Mouse (Mus musculus) hindbrain, embryonic 10.5 days (tissue): ENCODE results near the gene Usmg5. TPM values are rescaled to one million over a fixed set of nuclear protein-coding genes. Genes with fewer than 3 reads are reported as not detected.

Experiments used
- DNase-seq: peaks from one replicate; pipeline ENCODE4 v3.0.0-alpha.2; 2017; ENCODE audit warnings: low spot score
- H3K27ac ChIP-seq: fragments of 300-500 bp; sonication (generic); 2 replicates; pipeline ENCODE4 v1.5.1; 2016; ENCODE audit warnings: mild to moderate bottlenecking, moderate library complexity
- H3K27me3 ChIP-seq: fragments of 300-500 bp; sonication (generic); 2 replicates; pipeline ENCODE4 v1.6.1; 2016; ENCODE audit warnings: mild to moderate bottlenecking; ENCODE audit not compliant: poor library complexity, insufficient read depth, severe bottlenecking
- H3K36me3 ChIP-seq: fragments of 300-500 bp; sonication (generic); 2 replicates; pipeline ENCODE4 v1.6.1; 2016; ENCODE audit warnings: mild to moderate bottlenecking, moderate library complexity
- H3K4me1 ChIP-seq: fragments of 300-500 bp; sonication (generic); replicated peaks from 2 replicates; pipeline ENCODE4 v1.6.1; 2016; ENCODE audit warnings: mild to moderate bottlenecking
- H3K4me3 ChIP-seq: fragments of 300-500 bp; sonication (generic); 2 replicates; pipeline ENCODE4 v1.5.1; 2016; ENCODE audit warnings: mild to moderate bottlenecking, moderate library complexity
- H3K9me3 ChIP-seq: fragments of 300-500 bp; sonication (generic); 2 replicates; pipeline ENCODE4 v1.6.1; 2016; ENCODE audit warnings: mild to moderate bottlenecking, moderate library complexity
- WGBS: fragments of 180-500 bp; shearing (Covaris S2); methylation state at CpG from one replicate; pipeline ENCODE4 v1.1.7; 2016; 5-methylcytosine and 5-hydroxymethylcytosine counted together
- polyA plus RNA-seq: library from polyadenylated mRNA; unstranded; fragments of >200 nt; fragmentation: Nextera tagmentation; extraction: Ambion mirVana; gene quantifications from 2 replicates; pipeline ENCODE4 v1.2.1, GENCODE M21; 2016

Usmg5 gene
- polyA plus RNA-seq, 1 experiment from 2014 or later: 1,298 TPM

DNA sequence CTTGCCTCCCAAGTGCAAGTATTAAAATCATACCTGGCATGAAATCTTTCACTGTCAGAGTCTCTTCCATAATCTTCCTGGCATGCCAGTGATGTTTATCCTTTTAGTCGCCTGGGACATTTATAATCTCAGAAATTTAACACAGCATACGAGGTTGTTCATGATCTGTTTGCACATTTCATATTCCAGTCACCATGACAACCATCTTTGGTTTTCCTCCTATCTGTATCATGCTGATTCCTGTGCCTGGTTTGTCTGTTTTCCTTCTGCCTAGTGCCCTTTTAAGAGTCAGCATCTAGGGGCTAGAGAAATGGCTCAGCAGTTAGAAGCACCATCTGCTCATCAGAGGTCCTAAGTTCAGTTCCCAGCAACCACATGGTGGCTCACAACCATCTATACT lies 28.2 kb upstream of the Usmg5 start:
- H3K4me3 ChIP-seq: no peak overlapping the region

DNA sequence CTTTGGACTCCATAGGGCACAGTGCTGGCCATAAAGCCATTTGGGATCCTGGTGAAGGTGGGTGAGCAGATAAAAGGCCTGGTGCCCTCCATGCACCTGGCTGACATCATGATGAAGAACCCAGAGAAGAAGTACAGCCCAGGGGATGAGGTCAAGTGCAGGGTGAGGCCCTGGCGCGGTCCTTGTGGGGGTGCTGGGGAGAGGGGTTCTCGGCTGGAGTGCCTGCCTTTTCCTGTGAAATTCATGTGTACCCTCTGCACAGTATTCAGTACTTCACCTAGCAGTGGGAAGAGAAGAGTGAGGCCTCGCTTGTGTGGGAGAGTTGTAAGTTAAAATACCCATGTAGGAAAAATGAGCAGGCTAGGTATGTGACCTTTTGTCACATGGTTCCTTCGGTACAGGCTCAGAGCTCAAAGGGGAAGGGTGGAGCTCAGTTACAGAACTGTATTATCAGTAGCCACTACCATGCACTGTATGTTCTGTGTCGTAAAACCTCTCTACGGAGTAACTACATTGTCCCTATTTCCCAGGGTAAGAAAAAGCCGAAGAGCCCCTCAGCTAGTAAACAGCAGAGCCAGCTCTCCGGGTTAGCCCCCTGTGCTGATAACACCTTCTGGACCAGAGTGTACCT lies 14.3 kb upstream of the Usmg5 start:
- Histone ChIP-seq H3K36me3 (peaks cover 100% of the 10 kb centered on the region), H3K4me3 (no peak overlapping the region), H3K4me1 (0 out of 2 replicates have a peak, but pooled peaks cover 7% of the 10 kb centered on the region), H3K27ac (no peak overlapping the region), H3K27me3 (no peaks in the 10 kb centered on the region), H3K9me3 (no peaks in the 10 kb centered on the region)
- DNase-seq: no peak
- 94% methylated on average over 9 of the region's 9 CpGs for WGBS

More for the DNA sequence above, 28.2 kb upstream of the Usmg5 start:
- Histone ChIP-seq H3K27me3 (no peaks in the 10 kb centered on the region), H3K4me1 (no peaks in the 10 kb centered on the region), H3K36me3 (peaks cover 86% of the 10 kb centered on the region), H3K27ac (no peak overlapping the region), H3K9me3 (no peaks in the 10 kb centered on the region)
- no peak for DNase-seq
- WGBS: 83% methylated on average over 2 of the region's 2 CpGs

DNA sequence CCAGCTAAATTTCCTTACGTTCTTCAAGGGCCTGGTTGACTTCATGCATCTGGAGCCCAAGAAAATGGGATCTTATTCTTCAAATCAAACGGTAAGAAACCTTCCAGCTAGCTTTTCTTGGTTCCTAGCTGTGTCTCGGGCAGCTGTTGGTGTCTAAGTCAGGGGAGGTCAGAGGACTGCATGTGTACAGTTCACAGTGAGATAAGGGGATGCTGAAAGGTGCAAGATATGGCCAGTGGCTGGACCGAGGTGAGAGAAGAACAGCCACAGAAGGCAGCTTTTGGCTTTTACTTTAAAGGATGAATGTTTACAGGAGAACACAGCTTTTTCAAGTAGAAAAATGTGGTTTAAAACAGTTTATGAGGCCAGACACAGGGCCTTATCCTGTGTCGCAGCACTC lies 10.6 kb upstream of the Usmg5 start:
- 91% methylated on average over 5 of the region's 5 CpGs for WGBS
- Histone ChIP-seq H3K9me3 (no peaks in the 10 kb centered on the region), H3K27ac (no peak overlapping the region), H3K4me1 (no peaks in the 10 kb centered on the region), H3K36me3 (peaks cover 100% of the 10 kb centered on the region), H3K27me3 (no peaks in the 10 kb centered on the region), H3K4me3 (no peak overlapping the region)
- DNase-seq: no peak

DNA sequence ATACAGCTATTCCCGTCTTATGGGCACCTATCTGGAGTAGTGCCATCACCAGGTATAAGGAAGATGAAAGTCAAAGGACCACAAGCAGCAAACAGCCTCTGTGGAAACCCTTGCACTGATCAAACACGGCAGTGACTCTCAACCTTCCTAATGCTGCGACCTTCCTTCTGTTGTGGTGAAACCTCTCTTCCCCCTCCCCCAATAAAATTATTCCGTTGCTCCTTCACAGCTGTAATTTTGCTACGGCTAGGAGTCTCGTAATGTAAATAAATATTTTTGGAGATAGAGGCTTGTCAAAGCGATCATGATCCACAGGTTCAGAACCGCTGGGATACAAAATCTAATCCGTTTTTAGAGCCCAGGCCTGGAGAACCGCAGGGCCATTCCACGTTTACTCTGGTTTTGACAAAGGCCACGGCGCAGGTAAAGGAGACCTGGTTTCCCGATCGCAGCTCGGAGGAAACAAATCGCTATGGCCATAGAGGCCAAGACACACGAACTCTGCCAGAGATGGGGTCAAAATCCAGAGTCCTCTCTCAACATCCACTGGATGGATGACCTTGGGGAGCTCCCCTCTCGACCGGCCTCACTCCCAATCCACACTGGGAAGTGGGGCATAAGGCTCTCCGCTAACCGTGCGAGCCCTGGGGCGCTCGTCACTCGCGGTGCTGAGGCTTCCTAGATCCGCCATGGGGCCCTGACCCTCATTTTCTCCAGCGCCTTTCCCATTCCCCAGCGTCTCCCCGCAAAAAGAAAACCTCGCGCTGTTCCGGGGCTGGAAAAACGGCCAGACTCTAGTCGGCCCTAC lies 525 bp downstream of the Usmg5 start:
- Histone ChIP-seq H3K4me1 (peaks cover 24% of the 10 kb centered on the region), H3K36me3 (peaks cover 59% of the 10 kb centered on the region), H3K9me3 (no peaks in the 10 kb centered on the region), H3K27ac (peak overlapping the region; percentile 93), H3K4me3 (peak overlapping the region; percentile 98), H3K27me3 (no peaks in the 10 kb centered on the region)
- 3% methylated on average over 36 of the region's 36 CpGs for WGBS
- no peak for DNase-seq

DNA sequence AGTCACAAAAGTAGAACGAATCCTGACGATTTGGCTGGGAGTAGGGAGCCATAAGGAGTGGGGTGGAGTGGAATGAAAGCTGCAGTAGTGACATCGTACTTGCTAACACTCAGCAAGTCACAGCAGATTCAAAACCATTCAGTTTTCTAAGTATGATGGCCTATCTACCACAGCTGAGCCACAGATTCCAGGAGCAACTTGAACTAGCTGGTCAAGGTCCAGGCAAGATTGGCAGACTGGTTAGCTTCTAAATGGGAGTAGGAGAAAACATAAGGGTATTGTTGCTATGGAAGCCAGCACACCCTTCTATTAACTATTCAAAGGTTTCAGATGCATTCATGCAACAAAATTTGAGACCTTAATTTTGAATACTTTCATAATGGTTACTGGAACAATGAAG lies 2.2 kb downstream of the Usmg5 start:
- H3K36me3 ChIP-seq: peaks cover 59% of the 10 kb centered on the region
- 92% methylated on average over 3 of the region's 3 CpGs for WGBS

DNA sequence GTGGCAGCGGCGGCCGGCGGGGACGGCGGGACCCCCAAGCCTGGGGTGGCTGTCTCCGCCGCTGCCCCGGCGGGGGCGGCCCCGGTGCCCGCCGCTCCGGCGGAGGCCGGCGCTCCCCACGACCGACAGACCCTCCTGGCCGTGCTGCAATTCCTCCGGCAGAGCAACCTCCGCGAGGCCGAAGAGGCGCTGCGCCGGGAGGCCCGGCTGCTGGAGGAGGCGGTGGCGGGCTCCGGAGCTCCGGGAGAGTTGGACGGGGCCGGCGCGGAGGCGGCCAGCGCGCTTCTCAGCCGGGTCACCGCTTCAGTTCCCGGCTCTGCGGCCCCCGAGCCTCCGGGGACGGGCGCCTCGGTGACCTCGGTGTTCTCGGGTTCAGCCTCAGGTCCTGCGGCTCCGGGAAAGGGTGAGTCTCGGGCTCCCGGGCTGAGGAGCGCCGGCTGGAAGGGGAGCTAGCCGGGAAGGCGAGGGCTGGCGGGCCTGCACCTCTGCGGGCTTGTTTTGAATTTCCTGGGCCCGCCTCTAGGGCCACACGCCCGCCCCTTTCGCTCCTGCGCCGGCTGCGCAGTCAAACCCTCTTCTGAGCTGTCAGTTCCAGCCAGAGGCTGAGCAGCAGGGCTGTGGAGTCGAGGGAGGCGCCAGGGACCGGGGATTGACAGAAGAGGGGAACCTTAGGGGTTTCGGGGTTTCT lies 22.4 kb downstream of the Usmg5 start:
- peak overlapping the region; percentile 96 for H3K27ac ChIP-seq
- DNase-seq: peak; percentile 87
- H3K9me3 ChIP-seq: no peaks in the 10 kb centered on the region
- peak overlapping the region; percentile 99 for H3K4me3 ChIP-seq
- WGBS: under 1% methylated on average over 72 of the region's 72 CpGs
- peaks cover 19% of the 10 kb centered on the region for H3K4me1 ChIP-seq
- no peaks in the 10 kb centered on the region for H3K27me3 ChIP-seq
- H3K36me3 ChIP-seq: peaks cover 25% of the 10 kb centered on the region

More for the DNA sequence above, 2.2 kb downstream of the Usmg5 start:
- H3K9me3 ChIP-seq: no peaks in the 10 kb centered on the region
- no peak overlapping the region for H3K4me3 ChIP-seq
- no peaks in the 10 kb centered on the region for H3K27me3 ChIP-seq
- H3K4me1 ChIP-seq: peaks cover 24% of the 10 kb centered on the region
- no peak overlapping the region for H3K27ac ChIP-seq
- no peak for DNase-seq

DNA sequence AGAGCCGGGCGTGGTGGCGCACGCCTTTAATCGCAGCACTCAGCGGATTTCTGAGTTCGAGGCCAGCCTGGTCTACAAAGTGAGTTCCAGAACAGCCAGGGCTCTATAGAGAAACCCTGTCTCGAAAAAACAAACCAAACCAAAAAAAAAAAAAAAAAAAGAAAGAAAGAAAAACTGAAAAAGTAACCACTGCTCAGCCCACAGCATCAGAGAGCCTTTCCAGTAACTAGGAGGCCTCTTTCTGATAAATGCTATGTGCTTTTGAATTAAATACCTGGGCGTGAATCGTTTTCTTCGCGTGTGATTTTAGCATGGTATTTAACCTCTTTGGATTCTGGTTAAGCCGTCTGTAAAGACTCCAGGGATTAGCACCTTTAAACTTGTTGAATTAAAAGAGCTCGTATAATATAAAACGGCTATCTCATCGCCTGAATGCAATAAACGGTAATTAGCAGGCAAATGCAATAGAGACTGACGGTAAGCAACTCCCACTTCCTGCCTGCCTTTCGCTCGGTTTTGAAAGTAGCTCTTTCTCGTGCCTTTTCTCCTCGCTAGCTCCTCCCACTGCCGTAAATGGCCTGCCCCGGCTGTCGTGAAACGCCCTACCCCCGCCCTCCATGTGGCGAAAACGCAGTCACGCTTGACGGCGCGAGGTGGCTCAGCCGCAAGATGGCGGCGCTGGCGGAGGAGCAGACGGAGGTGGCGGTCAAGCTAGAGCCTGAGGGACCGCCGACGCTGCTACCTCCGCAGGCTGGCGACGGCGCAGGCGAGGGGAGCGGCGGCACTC lies 23.2 kb downstream of the Usmg5 start, which contains the start of gene Taf5:
Taf5 (plus strand) TSS at position 651 of the 787 bp plus-strand sequence.
- WGBS: 11% methylated on average over 49 of the region's 49 CpGs
- Histone ChIP-seq H3K36me3 (peaks cover 17% of the 10 kb centered on the region), H3K27me3 (no peaks in the 10 kb centered on the region), H3K4me1 (peaks cover 19% of the 10 kb centered on the region), H3K27ac (peak within 1 kb of the TSS; percentile 96), H3K4me3 (peak within 1 kb of the TSS; percentile 99), H3K9me3 (no peaks in the 10 kb centered on the region)
- peak; percentile 98 for DNase-seq

DNA sequence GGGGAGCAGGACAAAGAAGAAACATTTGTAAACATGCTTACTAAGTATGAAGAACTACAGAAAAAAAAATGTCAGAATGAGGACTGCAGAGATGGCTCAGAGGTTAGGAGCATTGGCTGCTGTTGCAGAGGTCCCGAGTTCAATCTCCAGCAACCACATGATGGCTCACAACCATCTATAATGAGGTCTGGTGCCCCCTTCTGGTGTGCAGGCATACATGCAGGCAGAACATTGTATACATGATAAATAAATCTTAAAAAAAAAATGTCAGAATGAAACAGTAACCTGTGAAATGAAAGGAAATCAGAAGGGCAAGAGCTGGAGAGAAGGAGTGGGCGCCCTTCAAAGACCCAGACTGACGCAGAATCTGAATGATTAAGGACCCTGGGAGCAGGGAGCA lies 24.6 kb downstream of the Usmg5 start:
- Histone ChIP-seq H3K27ac (no peak overlapping the region), H3K4me1 (peaks cover 19% of the 10 kb centered on the region), H3K27me3 (no peaks in the 10 kb centered on the region), H3K4me3 (no peak overlapping the region), H3K9me3 (no peaks in the 10 kb centered on the region), H3K36me3 (peaks cover 3% of the 10 kb centered on the region)
- WGBS: 87% methylated on average over 3 of the region's 3 CpGs
- no peak for DNase-seq

DNA sequence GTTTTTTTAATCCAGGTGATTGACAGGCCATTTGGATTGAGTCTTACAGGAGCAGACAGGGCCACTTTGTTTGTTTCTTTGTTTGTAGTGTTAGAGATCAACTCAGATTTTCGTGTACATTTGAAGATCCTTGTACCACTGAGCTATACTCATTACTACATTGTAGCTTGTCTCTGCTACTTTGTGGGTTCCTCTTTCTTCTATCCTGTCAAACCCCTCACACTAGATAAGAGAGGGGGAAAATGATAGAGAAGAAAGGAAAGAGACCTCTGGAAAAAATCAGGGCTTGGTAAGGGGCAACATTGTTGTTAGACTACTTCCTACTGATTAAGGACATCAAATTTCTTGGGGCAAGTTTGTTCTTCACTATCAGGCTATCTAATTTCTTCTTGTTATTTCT lies 32.8 kb downstream of the Usmg5 start:
- Histone ChIP-seq H3K27ac (no peak overlapping the region), H3K4me3 (no peak overlapping the region), H3K27me3 (no peaks in the 10 kb centered on the region), H3K9me3 (no peaks in the 10 kb centered on the region), H3K36me3 (no peaks in the 10 kb centered on the region), H3K4me1 (no peaks in the 10 kb centered on the region)
- 73% methylated on average over 1 of the region's 1 CpGs for WGBS
- no peak for DNase-seq

DNA sequence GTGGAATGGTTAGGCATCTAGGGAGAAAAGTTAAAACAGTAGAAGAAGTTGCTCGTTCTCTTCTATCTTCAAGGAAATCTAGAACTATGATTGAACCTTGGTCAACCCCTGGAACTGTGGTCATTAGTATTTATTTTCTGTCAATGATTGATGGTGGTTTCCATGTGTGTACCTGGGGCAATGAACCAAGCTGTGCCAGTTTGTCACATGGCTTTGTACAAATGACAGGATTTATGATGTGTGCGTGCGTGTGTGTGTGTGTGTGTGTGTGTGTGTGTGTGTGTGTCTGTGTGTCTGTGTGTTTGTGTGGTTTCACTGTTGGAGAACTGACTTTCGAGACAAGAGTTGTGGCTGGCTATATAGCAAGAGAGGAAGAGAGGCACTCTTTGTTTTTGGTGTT lies 37.0 kb downstream of the Usmg5 start:
- 85% methylated on average over 4 of the region's 4 CpGs for WGBS
- no peaks in the 10 kb centered on the region; the same call in 1 of the 2 replicates for H3K36me3 ChIP-seq
- no peaks in the 10 kb centered on the region for H3K27me3 ChIP-seq
- H3K4me1 ChIP-seq: peaks cover 25% of the 10 kb centered on the region
- H3K9me3 ChIP-seq: no peaks in the 10 kb centered on the region
- no peak overlapping the region for H3K27ac ChIP-seq
- no peak overlapping the region for H3K4me3 ChIP-seq
- DNase-seq: no peak

DNA sequence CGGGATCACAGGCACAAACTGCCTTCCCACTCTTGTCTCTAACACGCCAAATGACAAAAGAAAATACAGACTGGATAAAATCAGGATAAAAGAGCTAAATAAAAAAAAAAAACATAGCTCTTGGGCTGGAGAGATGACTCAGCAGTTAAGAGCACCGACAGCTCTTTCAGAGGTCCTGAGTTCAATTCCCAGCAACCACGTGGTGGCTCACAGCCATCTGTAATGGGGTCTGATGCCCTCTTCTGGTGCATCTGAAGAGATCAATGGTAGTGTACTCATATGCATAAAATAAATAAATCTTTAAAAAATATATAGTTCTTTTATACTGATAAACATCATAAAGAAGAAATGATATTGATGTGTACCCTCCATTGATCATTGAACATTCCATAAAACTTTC lies 37.5 kb downstream of the Usmg5 start:
- DNase-seq: no peak
- no peak overlapping the region for H3K27ac ChIP-seq
- peaks cover 5% of the 10 kb centered on the region for H3K36me3 ChIP-seq
- WGBS: 83% methylated on average over 4 of the region's 4 CpGs
- no peak overlapping the region for H3K4me3 ChIP-seq
- H3K9me3 ChIP-seq: no peaks in the 10 kb centered on the region
- no peaks in the 10 kb centered on the region for H3K27me3 ChIP-seq
- peaks cover 25% of the 10 kb centered on the region for H3K4me1 ChIP-seq

DNA sequence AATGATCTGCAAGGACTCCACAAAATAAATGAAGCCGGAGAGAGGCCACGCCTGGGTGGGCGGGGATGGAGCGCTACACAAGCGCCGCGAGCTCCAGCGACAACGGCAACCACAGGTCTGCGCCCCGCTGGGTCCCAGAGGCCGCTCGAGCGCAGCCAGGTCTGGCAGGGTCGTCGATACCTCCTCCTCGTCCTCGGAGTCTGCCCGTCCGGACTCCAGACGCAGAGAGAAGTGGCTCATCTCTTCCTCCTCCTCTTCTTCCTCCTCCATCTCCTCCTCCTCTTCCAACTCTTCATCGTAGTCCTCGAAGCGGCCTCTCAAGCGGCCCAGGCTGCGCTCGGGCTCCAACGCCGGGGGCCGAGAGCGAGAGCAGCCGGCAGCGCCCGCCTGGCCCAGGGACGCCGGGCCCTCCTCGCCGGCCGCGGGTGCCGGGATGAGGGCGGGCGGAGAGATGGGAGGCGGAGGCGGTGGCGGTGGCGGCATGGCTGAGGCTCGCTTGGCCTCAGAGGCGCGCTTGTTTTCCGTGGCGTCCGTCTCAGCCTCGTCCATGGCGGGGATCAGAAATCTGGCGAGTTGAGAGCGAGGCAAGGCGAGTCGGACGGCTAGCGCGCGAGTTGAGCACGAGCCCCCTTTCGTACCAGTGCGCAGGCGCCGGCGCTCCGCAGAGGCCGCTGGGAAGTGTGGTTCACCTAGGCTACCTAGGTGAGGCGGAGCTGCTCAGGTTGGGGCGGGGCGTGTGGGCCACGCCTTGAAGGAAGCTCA lies 40.0 kb downstream of the Usmg5 start, which contains the start of gene Pcgf6:
Pcgf6 (minus strand) TSS at position 636 of the 762 bp plus-strand sequence.
- H3K4me1 ChIP-seq: peaks cover 28% of the 10 kb centered on the region
- WGBS: under 1% methylated on average over 75 of the region's 75 CpGs
- peak; percentile 86 for DNase-seq

More for the DNA sequence above, 40.0 kb downstream of the Usmg5 start, which contains the start of gene Pcgf6:
- H3K36me3 ChIP-seq: peaks cover 30% of the 10 kb centered on the region
- H3K27me3 ChIP-seq: no peaks in the 10 kb centered on the region
- H3K4me3 ChIP-seq: peak within 1 kb of the TSS; percentile 83
- H3K9me3 ChIP-seq: no peaks in the 10 kb centered on the region
- H3K27ac ChIP-seq: peak within 1 kb of the TSS; percentile 96
